Mouse (Mus musculus): ENCODE data around the gene Ang2.

DNA sequence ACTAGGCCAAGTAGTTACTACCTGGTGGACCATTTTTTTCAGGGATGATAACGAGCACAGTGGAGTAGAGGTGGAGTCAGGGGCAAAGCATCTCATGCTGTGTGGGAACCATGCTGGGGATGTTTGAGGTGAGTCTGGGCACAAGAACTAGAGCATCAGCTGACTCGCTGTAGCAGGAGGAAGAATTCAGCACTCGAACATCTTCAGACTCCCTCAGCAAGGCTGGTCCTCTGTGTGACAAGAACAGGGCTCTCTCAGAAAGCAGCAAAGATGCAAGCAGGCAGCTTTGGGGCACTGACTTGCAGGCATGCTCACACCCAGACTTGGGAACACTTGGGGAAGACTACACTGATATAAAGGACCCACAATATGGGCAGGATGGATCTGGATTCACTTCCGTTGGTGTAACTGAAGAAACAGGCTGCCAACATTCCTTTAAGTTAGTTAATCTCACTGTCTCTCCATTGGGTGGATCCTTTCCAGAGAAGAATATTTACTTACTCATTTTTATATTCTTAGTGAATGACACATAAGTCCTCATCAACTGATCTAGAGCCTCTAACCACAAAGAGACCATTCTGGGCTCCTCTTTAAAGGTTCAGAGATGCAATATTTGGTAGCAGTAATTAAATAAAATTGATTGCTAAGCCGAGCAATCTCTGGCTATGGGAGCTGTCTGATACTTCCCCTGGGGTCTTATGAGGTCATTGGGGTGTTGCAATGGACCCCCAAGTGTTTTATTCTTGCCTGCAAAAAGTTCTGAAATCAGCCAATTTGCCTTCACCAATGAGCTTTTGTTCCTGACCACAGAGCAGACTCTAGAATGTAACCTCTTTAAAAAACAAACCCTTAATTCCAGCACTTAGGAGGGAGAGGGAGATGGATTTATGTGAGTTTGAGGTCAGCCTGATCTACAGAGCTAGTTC is at the start of gene Ang2:
- TF ChIP-seq CTCF (conservative IDR thresholded peaks at IDR 0.05 in 1 of 2, IDR thresholded peaks at IDR 0.05 in 1 of 2; ENCODE audit: low read depth in 2 of 2, low read length in 2 of 2) (no peak), E2F4 (IDR thresholded peaks at IDR 0.05; ENCODE audit: insufficient replicate concordance, low read depth, low read length) (no peak), EP300 (IDR thresholded peaks at IDR 0.05; ENCODE audit: low read length) (no peak), ELF1 (IDR thresholded peaks at IDR 0.05; ENCODE audit: low read depth, low read length) (no peak)
